In the genomic region with DNA sequence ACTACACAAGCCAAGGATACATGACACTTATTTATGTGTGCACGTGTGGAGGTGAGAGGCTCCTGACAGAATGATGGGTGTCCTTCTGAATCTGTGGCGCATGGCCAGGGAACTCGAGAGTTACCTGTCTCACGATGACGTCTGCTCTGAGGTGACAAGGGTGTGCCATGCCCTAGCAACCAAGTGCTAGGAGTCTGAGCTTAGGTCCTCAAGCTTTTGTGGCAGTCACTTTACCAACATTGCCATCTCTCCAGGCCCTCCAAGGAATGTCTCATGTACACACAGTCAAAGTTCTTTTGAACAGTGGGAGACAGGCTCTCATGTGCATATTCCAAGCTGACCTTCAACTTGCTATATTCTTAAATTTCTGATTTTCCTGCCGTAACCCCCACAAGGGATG, we compare ENCODE assay signal across 21 mouse cellular contexts. TPM values are rescaled to one million over a fixed set of nuclear protein-coding genes. Genes with fewer than 3 reads are reported as not detected.
DNase-seq lines count a peak whose midpoint lies in the region; ATAC-seq and TF ChIP-seq lines count a peak whose summit lies in the region.
"Had no signal": no experiment of that assay in that cellular context is flagged by ENCODE, and none has a peak within 500 bp of the region (broad histone marks: within the 10 kb centered on the region; RNA-seq: fewer than 3 reads in every experiment).

No protein-coding gene starts in this region.

- H3K27me3 ChIP-seq in heart, embryonic 14.5 days (ENCODE audit: control insufficient read depth, insufficient read depth, low read length) = no peaks in the 10 kb centered on the region
- H3K27me3 ChIP-seq in heart, embryonic 10.5 days (ENCODE audit: insufficient read depth, poor library complexity, severe bottlenecking) = no peaks in the 10 kb centered on the region
- H3K27me3 ChIP-seq in kidney, embryonic 16.5 days (ENCODE audit: insufficient read depth, low read length) = no peaks in the 10 kb centered on the region
- no peaks in the 10 kb centered on the region for H3K27me3 ChIP-seq in midbrain, embryonic 11.5 days (ENCODE audit: control insufficient read depth, insufficient read depth, low read length)
- H3K27me3 ChIP-seq in midbrain, postnatal 0 days (ENCODE audit: insufficient read depth, low read length) = no peaks in the 10 kb centered on the region
- H3K27me3 ChIP-seq: embryonic facial prominence, embryonic 12.5 days; forebrain, embryonic 15.5 days had no signal

- 83% methylated on average over 6 of the region's 6 CpGs for WGBS in heart, embryonic 14.5 days
- WGBS in heart, embryonic 10.5 days = 86% methylated on average over 6 of the region's 6 CpGs
- 73% methylated on average over 6 of the region's 6 CpGs for WGBS in kidney, embryonic 16.5 days
- WGBS in midbrain, embryonic 11.5 days = 97% methylated on average over 6 of the region's 6 CpGs
- 98% methylated on average over 6 of the region's 6 CpGs for WGBS in midbrain, postnatal 0 days

- no peak overlapping the region for H3K9ac ChIP-seq in heart, embryonic 14.5 days (ENCODE audit: low read length)
- H3K9ac ChIP-seq in kidney, embryonic 16.5 days (replicated peaks; ENCODE audit: low read length) = no peak overlapping the region
- H3K9ac ChIP-seq in midbrain, embryonic 11.5 days (ENCODE audit: low read length) = no peak overlapping the region
- no peak overlapping the region for H3K9ac ChIP-seq in midbrain, postnatal 0 days (replicated peaks; ENCODE audit: low read length, poor library complexity, severe bottlenecking)
- H3K9ac ChIP-seq: embryonic facial prominence, embryonic 12.5 days; forebrain, embryonic 15.5 days had no signal

- peak overlapping the region; percentile 24 to 25; a peak in 2 of 4 replicates for H3K27ac ChIP-seq in heart, embryonic 14.5 days (replicated peaks in 1 of 2; ENCODE audit: control insufficient read depth in 1 of 2, insufficient read depth in 1 of 2, low read depth in 2 of 2, low read length in 2 of 2)
- no peak overlapping the region; the same call in 1 of the 2 replicates for H3K27ac ChIP-seq in heart, embryonic 10.5 days
- H3K27ac ChIP-seq in kidney, embryonic 16.5 days (ENCODE audit: low read length) = peak overlapping the region; percentile 61
- no peak overlapping the region for H3K27ac ChIP-seq in midbrain, embryonic 11.5 days (ENCODE audit: low read depth, low read length)
- no peak overlapping the region for H3K27ac ChIP-seq in midbrain, postnatal 0 days (ENCODE audit: low read depth, low read length)
- H3K27ac ChIP-seq: embryonic facial prominence, embryonic 12.5 days; forebrain, embryonic 15.5 days; hindbrain, embryonic 10.5 days; hindbrain, postnatal 0 days; limb, embryonic 10.5 days; macrophage; midbrain, embryonic 10.5 days had no signal

- H3K36me3 ChIP-seq in heart, embryonic 14.5 days (ENCODE audit: control insufficient read depth, insufficient read depth, low read length) = peaks cover 25% of the 10 kb centered on the region
- peaks cover 28% of the 10 kb centered on the region for H3K36me3 ChIP-seq in heart, embryonic 10.5 days
- 0 out of 2 replicates have a peak, but pooled peaks cover 11% of the 10 kb centered on the region for H3K36me3 ChIP-seq in kidney, embryonic 16.5 days (ENCODE audit: insufficient read depth, low read length)
- H3K36me3 ChIP-seq in midbrain, embryonic 11.5 days (ENCODE audit: control insufficient read depth, insufficient read depth, low read length) = no peaks in the 10 kb centered on the region
- no peaks in the 10 kb centered on the region for H3K36me3 ChIP-seq in midbrain, postnatal 0 days (ENCODE audit: insufficient read depth, low read length)
- H3K36me3 ChIP-seq: forebrain, embryonic 15.5 days had no signal

- no peak overlapping the region for H3K4me2 ChIP-seq in heart, embryonic 14.5 days (ENCODE audit: low read length)
- no peak overlapping the region for H3K4me2 ChIP-seq in kidney, embryonic 16.5 days (replicated peaks; ENCODE audit: low read depth, low read length)
- no peak overlapping the region for H3K4me2 ChIP-seq in midbrain, embryonic 11.5 days
- H3K4me2 ChIP-seq in midbrain, postnatal 0 days (ENCODE audit: low read depth, low read length, poor library complexity, severe bottlenecking) = no peak overlapping the region
- H3K4me2 ChIP-seq: embryonic facial prominence, embryonic 12.5 days; forebrain, embryonic 15.5 days had no signal

- no peaks in the 10 kb centered on the region for H3K9me3 ChIP-seq in heart, embryonic 14.5 days (ENCODE audit: control insufficient read depth, low read length)
- no peaks in the 10 kb centered on the region for H3K9me3 ChIP-seq in heart, embryonic 10.5 days
- no peaks in the 10 kb centered on the region for H3K9me3 ChIP-seq in kidney, embryonic 16.5 days (ENCODE audit: low read length)
- no peaks in the 10 kb centered on the region for H3K9me3 ChIP-seq in midbrain, embryonic 11.5 days (ENCODE audit: control insufficient read depth, low read length)
- H3K9me3 ChIP-seq in midbrain, postnatal 0 days (ENCODE audit: low read length) = no peaks in the 10 kb centered on the region
- H3K9me3 ChIP-seq: embryonic facial prominence, embryonic 12.5 days; forebrain, embryonic 15.5 days; hindbrain, embryonic 10.5 days; limb, embryonic 10.5 days; midbrain, embryonic 10.5 days had no signal

- no peak for DNase-seq in heart, embryonic 10.5 days (ENCODE audit: low spot score)
- no peak for DNase-seq in kidney, adult 11 months
- DNase-seq in midbrain, embryonic 11.5 days (ENCODE audit: low spot score, missing footprints) = peak; percentile 45
- no peak for DNase-seq in midbrain, postnatal 0 days (ENCODE audit: low spot score)
- no peak for DNase-seq in embryo, embryonic 10 days (ENCODE audit: low spot score)
- DNase-seq: adrenal gland, adult 2 months; cerebellum, adult 9-11 months; gastrocnemius, postnatal 36 days; retina, postnatal 1 day; thymus, postnatal 14 days had no signal

- peaks cover 10 to 17% of the 10 kb centered on the region in 2 experiments for H3K4me1 ChIP-seq in heart, embryonic 14.5 days (ENCODE audit: control insufficient read depth in 2 of 2, insufficient read depth in 2 of 2, low read length in 2 of 2)
- peaks cover 14% of the 10 kb centered on the region for H3K4me1 ChIP-seq in heart, embryonic 10.5 days
- H3K4me1 ChIP-seq in kidney, embryonic 16.5 days (ENCODE audit: insufficient read depth, low read length) = peaks cover 7% of the 10 kb centered on the region; the same call in 1 of the 2 replicates
- no peaks in the 10 kb centered on the region for H3K4me1 ChIP-seq in midbrain, embryonic 11.5 days (ENCODE audit: control insufficient read depth, insufficient read depth, low read length)
- no peaks in the 10 kb centered on the region for H3K4me1 ChIP-seq in midbrain, postnatal 0 days (ENCODE audit: insufficient read depth, low read length)
- H3K4me1 ChIP-seq: embryonic facial prominence, embryonic 12.5 days had no signal

- no peak overlapping the region for H3K4me3 ChIP-seq in heart, embryonic 14.5 days (ENCODE audit: control insufficient read depth in 1 of 2, insufficient read depth in 1 of 2, low read depth in 1 of 2, low read length in 2 of 2)
- no peak overlapping the region for H3K4me3 ChIP-seq in heart, embryonic 10.5 days
- no peak overlapping the region for H3K4me3 ChIP-seq in kidney, embryonic 16.5 days (ENCODE audit: low read length)
- H3K4me3 ChIP-seq in midbrain, embryonic 11.5 days (ENCODE audit: low read depth, low read length) = no peak overlapping the region
- H3K4me3 ChIP-seq in midbrain, postnatal 0 days (ENCODE audit: low read depth, low read length) = no peak overlapping the region
- H3K4me3 ChIP-seq: embryonic facial prominence, embryonic 12.5 days; erythroblast, embryonic 14.5 days; forebrain, embryonic 15.5 days; hindbrain, embryonic 10.5 days; limb, embryonic 10.5 days; midbrain, embryonic 10.5 days had no signal

- no peak for TF ChIP-seq CTCF in midbrain, postnatal 0 days (IDR thresholded peaks at IDR 0.05)

- ATAC-seq in heart, embryonic 14.5 days (ENCODE audit: insufficient number of reproducible peaks, insufficient read depth, low FRiP score, low read depth) = no peak
- ATAC-seq in kidney, embryonic 16.5 days (ENCODE audit: low FRiP score, low TSS enrichment) = no peak
- no peak for ATAC-seq in midbrain, embryonic 11.5 days (ENCODE audit: low FRiP score)
- ATAC-seq in midbrain, postnatal 0 days (ENCODE audit: low FRiP score) = no peak
- ATAC-seq: forebrain, embryonic 15.5 days; hindbrain, postnatal 0 days; intestine, postnatal 0 days had no signal

RNA-seq across cellular contexts. Expression of a gene that starts 22.4 kb away (rescaled TPM):
- polyA plus RNA-seq in heart, embryonic 14.5 days (2014; fragmentation: Nextera tagmentation; extraction: Ambion mirVana) = 60.4 and 64.6 TPM in 2 replicates
- 71.9 and 73.4 TPM in 2 replicates for polyA plus RNA-seq in heart, embryonic 10.5 days (2016; fragmentation: Nextera tagmentation; extraction: Ambion mirVana)
- 54.6 and 59.1 TPM in 2 replicates for polyA plus RNA-seq in kidney, embryonic 16.5 days (2015; fragmentation: Nextera tagmentation; extraction: Ambion mirVana)
- polyA plus RNA-seq in midbrain, embryonic 11.5 days (2014; fragmentation: Nextera tagmentation; extraction: Ambion mirVana) = 46.8 and 47.6 TPM in 2 replicates
- 24.6 and 25.4 TPM in 2 replicates for total RNA-seq in midbrain, postnatal 0 days (2014; rRNA removed)
- polyA plus RNA-seq in midbrain, postnatal 0 days (2015; fragmentation: Nextera tagmentation; extraction: Ambion mirVana) = 42.5 and 43.7 TPM in 2 replicates

RNA-seq across cellular contexts. Expression of a gene that starts 33.1 kb away (rescaled TPM):
- 22.7 and 23.2 TPM in 2 replicates for polyA plus RNA-seq in heart, embryonic 14.5 days (2014; fragmentation: Nextera tagmentation; extraction: Ambion mirVana)
- 31.2 and 33.9 TPM in 2 replicates for polyA plus RNA-seq in heart, embryonic 10.5 days (2016; fragmentation: Nextera tagmentation; extraction: Ambion mirVana)
- 31.0 and 33.2 TPM in 2 replicates for polyA plus RNA-seq in kidney, embryonic 16.5 days (2015; fragmentation: Nextera tagmentation; extraction: Ambion mirVana)
- 22.3 and 23.0 TPM in 2 replicates for polyA plus RNA-seq in midbrain, embryonic 11.5 days (2014; fragmentation: Nextera tagmentation; extraction: Ambion mirVana)
- total RNA-seq in midbrain, postnatal 0 days (2014; rRNA removed) = 18.2 and 18.7 TPM in 2 replicates
- polyA plus RNA-seq in midbrain, postnatal 0 days (2015; fragmentation: Nextera tagmentation; extraction: Ambion mirVana) = 11.0 and 11.2 TPM in 2 replicates

Comparison
In these comparisons a context has a peak if more than half of its experiments do, and no peak if none do; other contexts are left out.
1. H3K27ac ChIP-seq: peak in heart, embryonic 14.5 days (2 of 2) and kidney, embryonic 16.5 days (single experiment); none in heart, embryonic 10.5 days (single experiment), midbrain, embryonic 11.5 days (single experiment) and midbrain, postnatal 0 days (single experiment).